Mouse (Mus musculus): ENCODE data around the gene Arcn1. TPM values are rescaled to one million over a fixed set of nuclear protein-coding genes. Genes with fewer than 3 reads are reported as not detected.

Gene Arcn1
- polyA plus RNA-seq, 1 experiment from 2014 or later = 209 TPM

- Histone ChIP-seq H3K9me3 (ENCODE audit: control insufficient read depth, low read length) (no peaks in the 10 kb centered on the region), H3K4me3 (ENCODE audit: low read depth, low read length) (no peak overlapping the region), H3K4me1 (ENCODE audit: control insufficient read depth, insufficient read depth, low read length) (no peaks in the 10 kb centered on the region), H3K27me3 (ENCODE audit: control insufficient read depth, insufficient read depth, low read length) (no peaks in the 10 kb centered on the region), H3K9ac (ENCODE audit: low read length) (no peak overlapping the region), H3K27ac (replicated peaks; ENCODE audit: low read depth, low read length) (no peak overlapping the region), H3K36me3 (ENCODE audit: control insufficient read depth, insufficient read depth, low read length) (peaks cover 16% of the 10 kb centered on the region), H3K4me2 (ENCODE audit: low read depth, severe bottlenecking) (no peak overlapping the region)
- no peak for DNase-seq (ENCODE audit: low spot score)
- ATAC-seq (ENCODE audit: insufficient number of reproducible peaks, low FRiP score, low TSS enrichment, low read depth) = no peak
- 90% methylated on average over 5 of the region's 5 CpGs for WGBS
Measured at GRCm38 (mm10) chr9:44699730-44700129, 67.9 kb downstream of the Arcn1 start.

DNA sequence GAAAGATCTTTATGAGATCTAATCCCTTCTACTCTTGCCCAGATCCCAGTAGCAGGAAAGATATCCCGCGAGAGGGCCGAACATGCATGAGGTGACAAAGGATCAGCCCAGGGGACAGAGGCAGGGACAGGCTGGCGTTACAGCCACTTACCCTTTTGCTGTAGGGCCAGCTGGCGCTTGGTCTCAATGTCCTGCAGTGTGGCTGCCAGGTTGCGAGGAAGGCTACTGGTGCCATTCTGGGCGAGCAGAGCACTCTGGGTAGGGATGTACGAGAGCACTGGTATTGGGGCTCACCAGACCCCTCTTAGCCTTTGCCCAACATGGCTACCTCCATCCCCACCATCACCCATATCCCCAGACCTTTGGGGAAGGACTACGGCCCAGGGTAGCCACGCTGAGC lies 68.4 kb downstream of the Arcn1 start:
- no peak for ATAC-seq (ENCODE audit: insufficient number of reproducible peaks, low FRiP score, low TSS enrichment, low read depth)
- H3K4me2 ChIP-seq (ENCODE audit: low read depth, severe bottlenecking) = no peak overlapping the region
- H3K9ac ChIP-seq (ENCODE audit: low read length) = no peak overlapping the region
- peaks cover 16% of the 10 kb centered on the region for H3K36me3 ChIP-seq (ENCODE audit: control insufficient read depth, insufficient read depth, low read length)
- H3K4me3 ChIP-seq (ENCODE audit: low read depth, low read length) = no peak overlapping the region
- H3K9me3 ChIP-seq (ENCODE audit: control insufficient read depth, low read length) = no peaks in the 10 kb centered on the region
- no peak for DNase-seq (ENCODE audit: low spot score)
- WGBS = 85% methylated on average over 10 of the region's 10 CpGs
- no peaks in the 10 kb centered on the region for H3K4me1 ChIP-seq (ENCODE audit: control insufficient read depth, insufficient read depth, low read length)
- no peaks in the 10 kb centered on the region for H3K27me3 ChIP-seq (ENCODE audit: control insufficient read depth, insufficient read depth, low read length)
- no peak overlapping the region for H3K27ac ChIP-seq (replicated peaks; ENCODE audit: low read depth, low read length)

GRCm38 (mm10) chr9:44697866-44698265 lies 69.8 kb downstream of the Arcn1 start:
- Histone ChIP-seq H3K36me3 (ENCODE audit: control insufficient read depth, insufficient read depth, low read length) (peaks cover 14% of the 10 kb centered on the region), H3K4me1 (ENCODE audit: control insufficient read depth, insufficient read depth, low read length) (no peaks in the 10 kb centered on the region), H3K27me3 (ENCODE audit: control insufficient read depth, insufficient read depth, low read length) (no peaks in the 10 kb centered on the region), H3K4me2 (ENCODE audit: low read depth, severe bottlenecking) (no peak overlapping the region), H3K27ac (replicated peaks; ENCODE audit: low read depth, low read length) (no peak overlapping the region), H3K9ac (ENCODE audit: low read length) (no peak overlapping the region), H3K9me3 (ENCODE audit: control insufficient read depth, low read length) (no peaks in the 10 kb centered on the region), H3K4me3 (ENCODE audit: low read depth, low read length) (no peak overlapping the region)
- 92% methylated on average over 16 of the region's 16 CpGs for WGBS
- DNase-seq (ENCODE audit: low spot score) = no peak
- no peak for ATAC-seq (ENCODE audit: insufficient number of reproducible peaks, low FRiP score, low TSS enrichment, low read depth)

DNA sequence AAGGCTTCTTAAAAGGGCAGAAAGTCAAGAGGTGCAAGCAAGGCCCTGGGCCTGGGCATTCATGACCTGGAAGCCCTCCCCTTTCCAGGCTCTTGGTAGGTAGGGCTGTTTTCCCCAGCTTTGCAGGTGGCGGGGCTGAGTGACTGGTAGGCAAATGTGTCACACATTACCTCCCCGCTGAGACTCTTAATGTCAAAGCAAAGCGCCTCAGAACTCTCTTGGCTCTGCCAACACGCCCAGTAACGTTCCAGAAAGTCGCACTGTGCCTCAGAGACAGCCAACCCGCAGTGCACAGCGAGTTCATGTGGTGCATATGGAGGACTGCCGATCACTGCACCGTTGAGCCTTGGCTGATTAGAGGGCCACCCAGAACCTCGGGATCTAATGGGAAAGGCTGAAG lies 74.6 kb downstream of the Arcn1 start:
- Histone ChIP-seq H3K9ac (ENCODE audit: low read length) (no peak overlapping the region), H3K27me3 (ENCODE audit: control insufficient read depth, insufficient read depth, low read length) (no peaks in the 10 kb centered on the region), H3K4me2 (ENCODE audit: low read depth, severe bottlenecking) (no peak overlapping the region), H3K4me3 (ENCODE audit: low read depth, low read length) (no peak overlapping the region), H3K36me3 (ENCODE audit: control insufficient read depth, insufficient read depth, low read length) (peaks cover 16% of the 10 kb centered on the region; the same call in 1 of the 2 replicates), H3K4me1 (ENCODE audit: control insufficient read depth, insufficient read depth, low read length) (no peaks in the 10 kb centered on the region), H3K27ac (replicated peaks; ENCODE audit: low read depth, low read length) (no peak overlapping the region), H3K9me3 (ENCODE audit: control insufficient read depth, low read length) (no peaks in the 10 kb centered on the region)
- ATAC-seq (ENCODE audit: insufficient number of reproducible peaks, low FRiP score, low TSS enrichment, low read depth) (no peak), DNase-seq (ENCODE audit: low spot score) (no peak)
- 82% methylated on average over 11 of the region's 11 CpGs for WGBS

DNA sequence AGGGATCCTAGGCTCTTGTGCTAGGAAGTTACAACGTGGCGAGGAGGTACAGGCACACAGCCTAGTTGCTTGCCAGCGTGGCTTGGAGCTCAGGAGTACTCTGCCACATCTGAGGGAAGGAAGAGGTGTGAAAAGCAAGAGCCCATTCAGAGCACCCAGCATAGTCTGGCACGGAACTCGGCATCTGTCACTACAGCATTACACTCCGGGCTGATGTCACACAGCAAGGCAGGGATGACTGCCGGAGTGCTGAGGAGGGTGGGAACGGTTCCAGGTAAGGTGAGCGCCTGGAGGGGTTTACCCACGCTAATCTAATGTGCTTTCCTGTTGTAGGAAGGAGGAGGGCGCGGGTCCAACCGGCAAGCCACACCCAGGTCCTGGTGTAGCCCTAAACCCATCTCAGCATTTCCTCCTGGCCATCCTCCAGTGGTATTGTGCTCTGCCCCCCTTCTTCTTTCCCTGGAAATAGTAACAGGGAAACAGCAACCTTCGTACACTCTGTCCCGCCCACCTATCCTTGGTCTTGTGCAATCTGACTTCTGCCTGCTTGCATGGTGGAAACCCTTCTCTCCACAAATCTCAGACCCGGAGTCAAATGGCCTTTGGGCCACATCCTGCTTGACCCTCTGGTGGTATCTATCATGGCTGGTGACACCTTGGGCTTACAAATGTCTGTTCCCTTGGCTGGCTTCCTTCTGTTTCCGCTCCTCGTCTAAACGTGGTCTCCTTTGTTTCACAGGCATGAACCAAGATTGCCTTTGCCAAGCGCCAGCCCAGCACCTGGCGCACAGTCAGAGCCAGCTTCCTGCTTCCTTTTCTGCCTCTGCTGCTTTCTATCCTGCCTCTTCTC lies 75.7 kb downstream of the Arcn1 start:
- Histone ChIP-seq H3K36me3 (ENCODE audit: control insufficient read depth, insufficient read depth, low read length) (peaks cover 15% of the 10 kb centered on the region; the same call in 1 of the 2 replicates), H3K4me1 (ENCODE audit: control insufficient read depth, insufficient read depth, low read length) (no peaks in the 10 kb centered on the region), H3K27ac (replicated peaks; ENCODE audit: low read depth, low read length) (no peak overlapping the region), H3K9me3 (ENCODE audit: control insufficient read depth, low read length) (no peaks in the 10 kb centered on the region), H3K4me3 (ENCODE audit: low read depth, low read length) (no peak overlapping the region), H3K9ac (ENCODE audit: low read length) (no peak overlapping the region), H3K27me3 (ENCODE audit: control insufficient read depth, insufficient read depth, low read length) (no peaks in the 10 kb centered on the region), H3K4me2 (ENCODE audit: low read depth, severe bottlenecking) (no peak overlapping the region)
- ATAC-seq (ENCODE audit: insufficient number of reproducible peaks, low FRiP score, low TSS enrichment, low read depth) (no peak), DNase-seq (ENCODE audit: low spot score) (no peak)
- WGBS = 79% methylated on average over 21 of the region's 21 CpGs

Other genes starting within 250 kb of the Arcn1 start
- gene Cxcr5, start 206.0 kb downstream of the Arcn1 start, polyA plus RNA-seq (2014; fragmentation: Nextera tagmentation; extraction: Ambion mirVana) = 0.05 TPM in 1 of 2 replicates, not detected in the other
- 16.1 and 18.2 TPM in 2 replicates for gene Ddx6, start 163.0 kb downstream of the Arcn1 start, polyA plus RNA-seq (2014; fragmentation: Nextera tagmentation; extraction: Ambion mirVana)
- not detected in 2 replicates for gene Treh, start 94.6 kb downstream of the Arcn1 start, polyA plus RNA-seq (2014; fragmentation: Nextera tagmentation; extraction: Ambion mirVana)
- gene Phldb1, start 32.6 kb downstream of the Arcn1 start, polyA plus RNA-seq (2014; fragmentation: Nextera tagmentation; extraction: Ambion mirVana) = 41.6 and 44.1 TPM in 2 replicates
- 134 and 152 TPM in 2 replicates for gene Ift46, start 63 bp upstream of the Arcn1 start, polyA plus RNA-seq (2014; fragmentation: Nextera tagmentation; extraction: Ambion mirVana)
- gene Tmem25, start 31.5 kb upstream of the Arcn1 start, polyA plus RNA-seq (2014; fragmentation: Nextera tagmentation; extraction: Ambion mirVana) = 1.7 and 2.7 TPM in 2 replicates
- 0.57 TPM in 1 of 2 replicates, not detected in the other for gene Ttc36, start 35.2 kb upstream of the Arcn1 start, polyA plus RNA-seq (2014; fragmentation: Nextera tagmentation; extraction: Ambion mirVana)
- 13.7 and 14.8 TPM in 2 replicates for gene Kmt2a, start 113.5 kb upstream of the Arcn1 start, polyA plus RNA-seq (2014; fragmentation: Nextera tagmentation; extraction: Ambion mirVana)
- gene Atp5l, start 152.9 kb upstream of the Arcn1 start, polyA plus RNA-seq (2014; fragmentation: Nextera tagmentation; extraction: Ambion mirVana) = 574 and 614 TPM in 2 replicates
- 27.9 and 31.6 TPM in 2 replicates for gene Ube4a, start 197.8 kb upstream of the Arcn1 start, polyA plus RNA-seq (2014; fragmentation: Nextera tagmentation; extraction: Ambion mirVana)
- gene Cd3g, start 212.6 kb upstream of the Arcn1 start, polyA plus RNA-seq (2014; fragmentation: Nextera tagmentation; extraction: Ambion mirVana) = 0.33 and 0.37 TPM in 2 replicates
- gene Cd3d, start 213.9 kb upstream of the Arcn1 start, polyA plus RNA-seq (2014; fragmentation: Nextera tagmentation; extraction: Ambion mirVana) = not detected in 2 replicates
- not detected in 2 replicates for gene Cd3e, start 241.8 kb upstream of the Arcn1 start, polyA plus RNA-seq (2014; fragmentation: Nextera tagmentation; extraction: Ambion mirVana)

Data from limb, embryonic 11.5 days (tissue).